Mouse (Mus musculus): Measurements from ENCODE around the gene Fahd1.

DNA sequence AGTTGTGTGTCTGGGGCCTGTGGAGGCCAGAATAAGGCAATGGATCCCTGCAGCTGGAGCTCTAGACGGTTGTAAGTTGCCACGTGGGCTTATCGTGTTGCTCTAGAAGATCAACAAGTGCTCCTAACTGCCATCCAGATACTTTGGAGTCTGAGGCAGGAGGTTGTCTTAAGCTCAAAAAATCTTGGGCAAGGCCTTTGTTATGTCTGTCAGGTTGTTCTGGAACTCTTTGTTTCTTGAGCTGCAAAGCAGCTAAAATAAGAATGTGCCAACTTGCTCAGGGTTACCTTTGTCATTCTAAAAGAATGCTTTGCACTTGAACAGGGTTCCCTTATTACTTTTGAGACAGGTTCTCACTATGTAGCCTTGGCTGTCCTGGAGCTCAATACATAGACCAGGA, 39.0 kb downstream of the Fahd1 start:
- TF ChIP-seq ETS1 (conservative IDR thresholded peaks at IDR 0.05; ENCODE audit: low read depth, low read length): no peak
- no peak for TF ChIP-seq MAFK (IDR thresholded peaks at IDR 0.05; ENCODE audit: insufficient replicate concordance, low read length)
- no peak for TF ChIP-seq CTCF (conservative IDR thresholded peaks at IDR 0.05 in 1 of 2, IDR thresholded peaks at IDR 0.05 in 1 of 2; ENCODE audit: low read depth in 2 of 2, low read length in 2 of 2)
- no peak for TF ChIP-seq MEF2A (IDR thresholded peaks at IDR 0.05; ENCODE audit: borderline replicate concordance, low read depth, low read length)
- TF ChIP-seq ZMIZ1 (IDR thresholded peaks at IDR 0.05; ENCODE audit: low read depth, low read length): no peak
- TF ChIP-seq EP300 (IDR thresholded peaks at IDR 0.05; ENCODE audit: low read length): no peak
- TF ChIP-seq POLR2A (IDR thresholded peaks at IDR 0.05; ENCODE audit: low read depth, low read length): no peak
- TF ChIP-seq MYC (IDR thresholded peaks at IDR 0.05; ENCODE audit: low read depth, low read length): no peak
- no peak for TF ChIP-seq TCF12 (IDR thresholded peaks at IDR 0.05; ENCODE audit: low read depth, low read length)

Measured in CH12.LX (cell line).